Mouse (Mus musculus) ES-Bruce4 (cell line): ENCODE measurements around the gene Gm10337.

Source experiments
- CTCF ChIP-seq: IDR thresholded peaks from one replicate; pipeline ENCODE4 v1.8.1; 2011; ENCODE audit warnings: low read depth, low read length
- EP300 ChIP-seq: IDR thresholded peaks from 2 replicates; pipeline ENCODE4 v1.6.1; 2011; ENCODE audit warnings: low read depth, low read length; ENCODE audit not compliant: insufficient read depth
- POLR2A ChIP-seq: IDR thresholded peaks from one replicate; pipeline ENCODE4 v1.8.1; 2011; ENCODE audit warnings: low read length; ENCODE audit not compliant: insufficient read depth

GRCm38 (mm10) chr15:102505770-102506463 is 2.4 kb downstream of the Gm10337 start:
- TF ChIP-seq CTCF (no peak), POLR2A (no peak), EP300 (no peak)
